8 mouse cellular contexts compared by ENCODE assay signal in genomic region chr1:87852081-87852790, GRCm38 (mm10). TPM values are rescaled to one million over a fixed set of nuclear protein-coding genes. Genes with fewer than 3 reads are reported as not detected.
DNase-seq lines count a peak whose midpoint lies in the region; ATAC-seq and TF ChIP-seq lines count a peak whose summit lies in the region.

No protein-coding gene starts in this region.

- intact Hi-C loops in left cerebral cortex, adult 2 months (cut with DNase I): loop anchor here (2.0 kb wide), 1 partner anchor 59 kb away; no protein-coding TSS in a partner anchor

- peaks cover 36% of the 10 kb centered on the region for H3K4me1 ChIP-seq in embryonic facial prominence, embryonic 15.5 days
- H3K4me1 ChIP-seq in intestine, embryonic 16.5 days (ENCODE audit: control insufficient read depth, insufficient read depth, low read length): peaks cover 41% of the 10 kb centered on the region
- H3K4me1 ChIP-seq in neural tube, embryonic 13.5 days (replicated peaks): peaks cover 51% of the 10 kb centered on the region

- no peaks in the 10 kb centered on the region for H3K36me3 ChIP-seq in embryonic facial prominence, embryonic 15.5 days
- H3K36me3 ChIP-seq in intestine, embryonic 16.5 days (ENCODE audit: control insufficient read depth, insufficient read depth, low read length): no peaks in the 10 kb centered on the region
- no peaks in the 10 kb centered on the region for H3K36me3 ChIP-seq in neural tube, embryonic 13.5 days

- ATAC-seq in embryonic facial prominence, embryonic 15.5 days (ENCODE audit: insufficient number of reproducible peaks, low FRiP score, low TSS enrichment, low read depth): no peak
- no peak for ATAC-seq in intestine, embryonic 16.5 days
- ATAC-seq in neural tube, embryonic 13.5 days (ENCODE audit: low read depth): peak; percentile 4; the same call in 1 of the 2 replicates

- peak overlapping the region; percentile 20 for H3K27ac ChIP-seq in left cerebral cortex, adult 2 months
- 0 out of 2 replicates have a peak overlapping the region, but pooled peaks have one; percentile 60 for H3K27ac ChIP-seq in embryonic facial prominence, embryonic 15.5 days (replicated peaks)
- no peak overlapping the region for H3K27ac ChIP-seq in intestine, embryonic 16.5 days (ENCODE audit: low read length)
- no peak overlapping the region for H3K27ac ChIP-seq in neural tube, embryonic 13.5 days (replicated peaks)

- WGBS in embryonic facial prominence, embryonic 15.5 days: 44% methylated on average over 5 of the region's 5 CpGs
- 60% methylated on average over 5 of the region's 5 CpGs for WGBS in intestine, embryonic 16.5 days
- 59% methylated on average over 5 of the region's 5 CpGs for WGBS in neural tube, embryonic 13.5 days

- no peak for TF ChIP-seq CTCF in left cerebral cortex, adult 2 months (IDR thresholded peaks at IDR 0.05)

- peak overlapping the region; percentile 91 for H3K4me3 ChIP-seq in left cerebral cortex, adult 2 months
- H3K4me3 ChIP-seq in embryonic facial prominence, embryonic 15.5 days (replicated peaks): peak overlapping the region; percentile 98; the same call in 1 of the 2 replicates
- H3K4me3 ChIP-seq in intestine, embryonic 16.5 days (ENCODE audit: low read length): no peak overlapping the region; the same call in 1 of the 2 replicates
- peak overlapping the region; percentile 98; the same call in 1 of the 2 replicates for H3K4me3 ChIP-seq in neural tube, embryonic 13.5 days

- H3K9me3 ChIP-seq in embryonic facial prominence, embryonic 15.5 days (replicated peaks): no peaks in the 10 kb centered on the region
- no peaks in the 10 kb centered on the region for H3K9me3 ChIP-seq in intestine, embryonic 16.5 days (ENCODE audit: control insufficient read depth, low read length)
- no peaks in the 10 kb centered on the region for H3K9me3 ChIP-seq in neural tube, embryonic 13.5 days

- 0 out of 2 replicates have a peak overlapping the region, but pooled peaks have one; percentile 0 for H3K9ac ChIP-seq in embryonic facial prominence, embryonic 15.5 days
- peak overlapping the region; percentile 49 for H3K9ac ChIP-seq in intestine, embryonic 16.5 days (ENCODE audit: low read depth, low read length)
- 0 out of 2 replicates have a peak overlapping the region, but pooled peaks have one; percentile 97 for H3K9ac ChIP-seq in neural tube, embryonic 13.5 days

- peak overlapping the region; percentile 86 for H3K4me2 ChIP-seq in embryonic facial prominence, embryonic 15.5 days (replicated peaks)
- H3K4me2 ChIP-seq in intestine, embryonic 16.5 days (ENCODE audit: low read depth, low read length): peak overlapping the region; percentile 58
- H3K4me2 ChIP-seq in neural tube, embryonic 13.5 days: peak overlapping the region; percentile 73

- H3K27me3 ChIP-seq in embryonic facial prominence, embryonic 15.5 days: no peaks in the 10 kb centered on the region
- H3K27me3 ChIP-seq in intestine, embryonic 16.5 days (replicated peaks; ENCODE audit: control insufficient read depth, insufficient read depth, low read length): no peaks in the 10 kb centered on the region
- H3K27me3 ChIP-seq in neural tube, embryonic 13.5 days: no peaks in the 10 kb centered on the region

- no peak for DNase-seq in left cerebral cortex, adult 2 months (ENCODE audit: extremely low spot score in 1 of 2, low spot score in 2 of 2)
- DNase-seq in left cerebral cortex, adult 18-20 months (ENCODE audit: low spot score in 2 of 2): no peak
- DNase-seq in right cerebral cortex, postnatal 4 days: no peak
- no peak for DNase-seq in layer of hippocampus, adult 9-10 months (ENCODE audit: low spot score)
- DNase-seq in thymus, postnatal 36 days: no peak

RNA-seq across cellular contexts. Expression of gene Dgkd, which starts 0.9 kb away (rescaled TPM):
- 100 to 1,000 TPM in 1 of 2 experiments, 10 to 100 TPM in 1; 95.3 to 106 TPM for total RNA-seq in left cerebral cortex, adult 2 months (2021)
- total RNA-seq in left cerebral cortex, adult 18-20 months (2021): 10 to 100 TPM; 96.9 to 97.1 TPM
- polyA plus RNA-seq in embryonic facial prominence, embryonic 15.5 days (2015; fragmentation: Nextera tagmentation; extraction: Ambion mirVana): 28.9 and 29.8 TPM in 2 replicates
- 24.0 and 26.9 TPM in 2 replicates for polyA plus RNA-seq in intestine, embryonic 16.5 days (2015; fragmentation: Nextera tagmentation; extraction: Ambion mirVana)
- 38.2 and 41.8 TPM in 2 replicates for polyA plus RNA-seq in neural tube, embryonic 13.5 days (2015; fragmentation: Nextera tagmentation; extraction: Ambion mirVana)

RNA-seq across cellular contexts. Expression of gene Sag, which starts 48.8 kb away (rescaled TPM):
- total RNA-seq in left cerebral cortex, adult 2 months (2021): 1 to 10 TPM; 2.2 to 3.3 TPM
- total RNA-seq in left cerebral cortex, adult 18-20 months (2021): 1 to 10 TPM; 2.7 to 3.0 TPM
- polyA plus RNA-seq in embryonic facial prominence, embryonic 15.5 days (2015; fragmentation: Nextera tagmentation; extraction: Ambion mirVana): 2.4 and 2.7 TPM in 2 replicates
- 0.72 and 0.91 TPM in 2 replicates for polyA plus RNA-seq in intestine, embryonic 16.5 days (2015; fragmentation: Nextera tagmentation; extraction: Ambion mirVana)
- 1.5 and 1.8 TPM in 2 replicates for polyA plus RNA-seq in neural tube, embryonic 13.5 days (2015; fragmentation: Nextera tagmentation; extraction: Ambion mirVana)

Comparison
In these comparisons a context has a peak if more than half of its experiments do, and no peak if none do; other contexts are left out.
1. H3K27ac ChIP-seq: peak in left cerebral cortex, adult 2 months (single experiment) and embryonic facial prominence, embryonic 15.5 days (single experiment); none in intestine, embryonic 16.5 days (single experiment) and neural tube, embryonic 13.5 days (single experiment).
2. H3K9ac ChIP-seq: peak in every context shown above with its lines; median percentile 97 in neural tube, embryonic 13.5 days; 49 in intestine, embryonic 16.5 days; 0 in embryonic facial prominence, embryonic 15.5 days.
3. Peak in every context shown above with its lines, with median percentiles within 50 percentile points of each other: H3K4me2 ChIP-seq.